Mouse (Mus musculus): ENCODE results near the gene Ctdsp1. TPM values are rescaled to one million over a fixed set of nuclear protein-coding genes. Genes with fewer than 3 reads are reported as not detected.
"Not testable (repeated sequence)": the region's sequence is repeated elsewhere in the genome, so short reads cannot be mapped to it uniquely, and the experiment has no call there.

Ctdsp1 gene
- total RNA-seq, 2 experiments from 2014 or later: 25.9 to 28.4 TPM

DNA sequence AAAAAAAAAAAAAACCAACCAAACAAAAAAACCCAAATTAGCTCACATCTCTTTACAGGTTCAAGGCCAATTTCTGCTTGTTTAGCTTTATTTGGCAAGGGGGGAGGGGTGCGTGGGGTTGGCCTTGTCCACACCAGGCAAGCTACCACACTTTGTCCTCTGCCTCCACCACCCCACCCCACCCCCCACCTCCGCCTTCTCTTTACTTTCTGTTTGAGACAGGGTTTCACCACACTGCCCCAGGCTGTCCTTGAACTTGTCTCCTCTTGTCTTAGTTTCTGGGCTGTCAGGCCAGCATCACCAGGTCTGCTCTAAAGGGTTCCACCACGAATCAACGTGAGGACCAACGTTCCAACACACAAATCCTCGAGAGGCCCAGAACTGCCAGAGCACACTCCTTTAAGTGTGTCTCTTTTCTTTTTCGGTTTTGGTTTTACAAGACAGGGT is 12.2 kb upstream of the Ctdsp1 start:
- no peak for DNase-seq

GRCm38 (mm10) chr1:74380484-74380883 is 10.8 kb upstream of the Ctdsp1 start:
- no peak for DNase-seq

DNA sequence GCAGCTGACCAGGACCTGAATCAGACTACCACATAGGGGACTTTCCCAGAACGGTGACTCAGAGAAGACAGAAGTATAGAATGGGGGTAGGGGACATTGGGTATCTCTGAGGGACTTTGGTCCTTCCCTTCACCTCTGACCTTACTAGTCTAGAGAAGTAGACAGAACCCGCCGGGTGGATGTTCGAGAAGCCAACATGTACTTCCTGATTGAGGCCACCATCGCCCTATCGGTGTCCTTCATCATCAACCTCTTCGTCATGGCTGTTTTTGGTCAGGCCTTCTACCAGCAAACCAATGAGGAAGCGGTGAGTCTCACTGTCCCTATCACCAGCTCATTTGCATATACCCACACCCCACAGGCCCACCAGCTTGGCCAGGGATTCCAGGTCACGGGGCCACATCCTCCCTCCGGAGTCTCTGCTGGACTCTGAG is 9.7 kb upstream of the Ctdsp1 start:
- no peak for DNase-seq

- no peak for DNase-seq
These were observed 7.9 kb upstream of the Ctdsp1 start for GRCm38 (mm10) chr1:74383385-74383784.

GRCm38 (mm10) chr1:74384525-74384924 is 6.8 kb upstream of the Ctdsp1 start:
- no peak for DNase-seq

DNA sequence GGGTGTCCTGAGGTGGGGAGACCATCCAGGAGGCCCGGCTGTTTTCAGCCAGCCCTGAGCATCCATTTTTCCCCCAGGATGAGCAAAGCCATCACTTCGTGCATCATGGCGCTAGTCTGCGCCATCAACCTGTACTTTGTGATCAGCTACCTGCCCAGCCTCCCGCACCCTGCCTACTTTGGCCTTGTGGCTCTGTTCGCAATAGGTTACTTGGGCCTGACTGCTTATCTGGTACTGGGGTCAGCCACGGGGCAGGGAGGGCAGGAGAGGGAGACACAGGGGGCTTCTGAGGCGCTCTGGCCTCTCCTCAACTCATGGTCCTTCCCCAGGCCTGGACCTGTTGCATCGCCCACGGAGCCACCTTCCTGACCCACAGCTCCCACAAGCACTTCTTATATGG is 6.2 kb upstream of the Ctdsp1 start:
- DNase-seq: no peak

DNA sequence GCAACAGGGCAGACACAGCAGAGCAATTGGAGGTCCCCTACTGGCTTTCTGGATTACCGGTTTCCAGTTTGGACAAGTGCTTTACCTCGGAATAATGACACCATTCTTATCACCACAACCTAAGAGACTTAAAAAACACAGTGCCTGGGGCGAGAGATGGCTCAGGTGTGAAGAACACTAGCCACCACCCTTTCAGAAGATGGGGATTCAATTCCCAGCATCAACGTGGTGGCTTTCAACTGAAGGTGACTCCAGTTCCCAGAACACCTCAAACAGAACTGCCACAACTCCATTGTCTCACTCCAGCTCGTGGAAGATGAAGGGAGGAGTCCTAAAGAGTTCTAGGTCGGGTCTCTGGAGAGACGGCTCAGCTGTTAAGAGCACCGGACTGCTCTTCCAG is 5.8 kb upstream of the Ctdsp1 start:
- DNase-seq: no peak

DNA sequence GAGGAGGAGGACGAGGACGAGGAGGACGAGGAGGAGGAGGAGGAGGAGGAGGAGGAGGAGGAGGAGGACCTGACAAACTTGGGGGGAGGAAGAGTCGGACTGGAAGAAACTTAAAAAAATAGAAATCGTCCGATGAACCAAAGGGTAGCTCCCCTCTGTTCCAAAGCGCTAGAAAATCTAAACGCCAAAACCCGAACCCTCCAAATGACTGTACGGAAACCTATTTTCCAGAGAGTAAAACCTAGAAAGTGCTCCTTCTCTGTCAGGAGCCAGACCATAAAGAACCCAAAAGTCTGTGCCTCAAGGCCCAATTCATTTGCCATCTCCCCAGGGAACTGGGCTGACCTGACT is 5.0 kb upstream of the Ctdsp1 start:
- DNase-seq: no peak

GRCm38 (mm10) chr1:74386714-74387385 is 4.5 kb upstream of the Ctdsp1 start:
- DNase-seq: peak; percentile 95 to 96

- DNase-seq: no peak
These were observed 3.8 kb upstream of the Ctdsp1 start for GRCm38 (mm10) chr1:74387386-74387988.

- DNase-seq: no peak
These were observed 2.9 kb upstream of the Ctdsp1 start for GRCm38 (mm10) chr1:74388398-74388920.

GRCm38 (mm10) chr1:74389831-74390286 is 1.4 kb upstream of the Ctdsp1 start:
- DNase-seq: no peak

- no peak for DNase-seq
These were observed 912 bp upstream of the Ctdsp1 start for GRCm38 (mm10) chr1:74390287-74390906.

GRCm38 (mm10) chr1:74391844-74392441 is 634 bp downstream of the Ctdsp1 start:
- peak; percentile 49 to 62 for DNase-seq

DNA sequence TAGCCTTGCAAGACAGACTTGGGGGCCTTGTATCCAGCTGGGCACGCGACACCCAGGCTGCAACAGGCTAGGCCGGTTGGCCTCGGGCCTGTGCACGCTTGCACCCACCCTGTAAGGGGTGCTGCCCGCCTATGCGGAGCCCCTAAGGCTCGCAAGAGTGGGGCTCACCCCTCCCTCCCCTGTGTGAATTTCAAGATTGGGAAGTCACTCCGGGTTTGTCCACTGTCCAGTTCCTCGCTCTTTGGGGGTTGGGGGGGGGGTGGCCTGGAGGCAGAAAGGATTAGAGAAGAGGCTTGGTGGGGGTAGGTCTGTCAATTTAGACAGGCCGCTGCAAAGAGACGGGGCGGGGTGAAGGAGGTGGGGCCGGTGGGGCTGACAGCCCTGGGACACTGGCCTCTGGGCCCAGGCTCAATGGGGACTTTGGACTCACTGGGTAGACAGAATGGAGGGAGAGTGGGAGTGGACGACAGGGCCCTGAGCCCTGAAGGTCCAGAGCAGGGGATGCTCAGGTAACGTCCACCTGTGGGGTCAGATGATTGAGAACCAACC is 1.2 kb downstream of the Ctdsp1 start:
- DNase-seq: no peak

GRCm38 (mm10) chr1:74393010-74393409 is 1.7 kb downstream of the Ctdsp1 start:
- no peak for DNase-seq

GRCm38 (mm10) chr1:74393697-74394096 is 2.4 kb downstream of the Ctdsp1 start:
- no peak for DNase-seq

DNA sequence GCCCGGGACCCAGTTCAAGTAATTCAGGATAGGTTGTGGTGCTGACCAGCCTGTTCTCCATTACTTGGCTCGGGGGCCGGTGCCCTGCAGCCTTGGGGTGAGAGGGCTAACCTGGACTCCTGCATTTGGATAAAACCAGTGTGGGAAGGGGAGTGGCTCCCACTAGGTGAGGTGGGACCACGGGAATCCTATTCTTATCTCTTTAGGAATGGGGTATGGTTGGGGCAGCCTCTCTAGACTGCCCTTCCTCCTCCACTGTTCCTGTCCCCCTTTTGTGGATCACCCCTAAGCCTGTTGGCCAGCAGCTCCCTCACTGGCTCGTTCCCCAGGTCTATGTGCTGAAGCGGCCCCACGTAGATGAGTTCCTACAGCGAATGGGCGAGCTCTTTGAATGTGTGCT is 3.0 kb downstream of the Ctdsp1 start:
- DNase-seq: no peak

- no peak for DNase-seq
These were observed 3.5 kb downstream of the Ctdsp1 start for GRCm38 (mm10) chr1:74394858-74395257.

DNA sequence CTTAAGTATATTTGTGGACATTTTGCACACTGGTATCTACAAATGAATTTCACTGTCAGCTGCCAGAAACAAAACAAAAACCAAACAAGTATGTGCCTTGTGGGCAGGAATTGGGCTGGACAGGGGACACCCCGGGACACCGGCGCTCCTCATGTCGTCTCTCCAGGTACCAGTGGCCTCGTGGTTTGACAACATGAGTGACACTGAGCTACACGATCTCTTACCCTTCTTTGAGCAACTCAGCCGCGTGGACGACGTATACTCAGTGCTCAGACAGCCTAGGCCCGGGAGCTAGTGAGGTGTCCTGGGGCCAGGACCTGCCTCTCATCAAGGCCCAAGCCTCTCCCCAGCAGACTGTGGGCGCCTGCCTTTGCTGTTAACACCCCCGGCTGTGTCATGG is 4.0 kb downstream of the Ctdsp1 start:
- DNase-seq: no peak

DNA sequence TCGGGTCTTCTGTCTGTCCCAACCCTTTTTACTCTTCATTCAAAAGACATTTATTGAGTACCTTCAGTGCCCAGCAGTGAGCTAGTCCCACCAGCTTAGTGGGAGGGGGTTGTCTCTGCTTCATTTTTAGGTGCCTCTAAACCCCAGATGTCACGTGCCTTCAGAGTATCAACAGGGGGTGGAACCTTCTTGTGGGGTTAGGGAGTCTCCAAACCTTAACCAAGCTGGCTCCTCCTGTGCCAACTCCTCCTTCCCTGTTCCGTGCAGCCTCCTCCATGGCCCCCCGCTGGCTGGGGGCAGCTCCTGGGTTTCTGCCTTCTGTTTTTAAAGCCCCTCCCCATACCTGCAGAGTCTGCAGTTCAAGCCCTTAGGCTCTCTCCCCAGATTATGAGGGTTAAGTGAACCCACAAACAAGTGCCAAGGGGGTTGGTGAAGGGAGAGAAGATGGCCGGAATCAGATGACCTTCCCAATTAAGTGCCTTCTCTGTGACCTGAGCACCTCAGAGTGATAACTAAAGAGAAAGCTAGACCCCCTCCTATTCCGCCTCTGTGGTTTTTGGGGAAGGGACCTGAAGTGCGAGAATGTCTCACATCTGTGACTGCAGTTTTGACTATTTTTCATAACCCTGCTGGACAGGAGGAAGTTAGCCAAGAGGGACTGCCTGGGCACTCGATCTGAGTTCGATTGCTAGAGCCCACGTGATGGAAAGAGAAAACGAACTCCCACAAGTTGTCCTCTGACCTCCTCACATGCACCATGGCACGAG is 5.3 kb downstream of the Ctdsp1 start:
- not testable (repeated sequence) for DNase-seq
